Mouse (Mus musculus): ENCODE results near the gene Olfr1008.
A peak's percentile ranks its signal among the peaks of the same experiment; 100 is the strongest.
"Not testable (repeated sequence)": the region's sequence is repeated elsewhere in the genome, so short reads cannot be mapped to it uniquely, and the experiment has no call there.

Olfr1008 gene

DNA sequence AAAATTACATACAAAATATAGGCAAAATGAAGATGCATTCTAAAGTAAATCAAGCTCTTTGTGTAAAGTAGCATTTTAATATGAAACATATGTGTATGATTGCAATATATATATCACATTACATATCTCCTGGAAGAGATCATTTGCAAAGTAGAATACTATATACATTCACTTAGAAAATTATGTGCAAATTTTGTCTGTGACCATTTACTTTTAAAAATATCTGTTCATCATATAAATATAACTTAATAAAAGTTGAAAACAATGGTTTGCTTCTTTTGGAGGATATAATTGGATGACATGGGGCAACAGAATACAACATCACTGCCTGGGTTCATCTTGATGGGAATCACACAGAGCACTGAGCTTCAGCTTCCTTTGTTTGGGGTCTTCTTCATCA, at the start of gene Olfr1008:
Gene Olfr1008, plus strand, starts transcription at position 301 of the 400 bp plus-strand sequence.
- no peak for DNase-seq (ENCODE audit: inconsistent age in 2 of 2, low spot score in 1 of 2)

DNA sequence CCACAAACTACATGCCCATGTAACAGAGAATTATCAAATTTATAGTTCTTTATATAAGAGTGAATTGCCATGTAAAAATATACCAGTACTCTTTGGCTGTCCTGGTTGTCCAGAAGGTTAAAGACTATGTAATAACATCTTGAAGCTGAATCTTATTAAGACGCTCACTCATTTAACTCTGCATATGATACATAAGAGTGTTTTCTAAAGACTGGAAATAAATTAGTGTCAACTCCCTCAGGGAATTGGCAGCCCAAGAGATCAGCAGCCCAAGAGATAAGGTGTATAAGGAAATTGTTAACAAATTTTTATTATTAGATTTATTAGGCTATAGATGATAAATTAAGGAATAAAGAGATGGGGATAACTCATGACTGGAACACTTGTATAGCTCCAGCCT, 38.6 kb upstream of the Olfr1008 start, which contains the start of gene Olfr1002:
Gene Olfr1002, minus strand, starts transcription at position 101 of the 400 bp plus-strand sequence.
- no peak for DNase-seq (ENCODE audit: inconsistent age in 2 of 2, low spot score in 1 of 2)

DNA sequence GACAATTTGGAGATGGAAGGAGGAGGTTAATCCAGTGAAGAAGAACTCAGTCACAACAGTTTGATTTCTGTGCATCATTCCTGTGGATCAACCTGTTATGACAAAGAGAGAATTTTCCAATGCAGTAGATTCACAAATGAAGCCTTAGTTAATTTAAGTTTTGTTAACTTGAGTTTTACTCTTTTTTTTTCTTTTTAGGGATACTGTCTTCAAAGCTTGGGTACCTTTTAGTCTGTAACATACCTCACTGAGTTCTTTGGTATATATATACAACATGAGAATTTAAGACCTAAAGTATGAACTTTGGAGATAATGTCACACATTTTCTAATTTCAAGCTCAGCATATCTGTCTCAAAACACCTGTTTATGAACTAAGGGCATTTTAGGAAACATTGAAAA, 24.9 kb upstream of the Olfr1008 start, which contains the start of gene Olfr154:
Gene Olfr154, minus strand, starts transcription at position 101 of the 400 bp plus-strand sequence.
- DNase-seq (ENCODE audit: inconsistent age in 2 of 2, low spot score in 1 of 2): not testable (repeated sequence)

DNA sequence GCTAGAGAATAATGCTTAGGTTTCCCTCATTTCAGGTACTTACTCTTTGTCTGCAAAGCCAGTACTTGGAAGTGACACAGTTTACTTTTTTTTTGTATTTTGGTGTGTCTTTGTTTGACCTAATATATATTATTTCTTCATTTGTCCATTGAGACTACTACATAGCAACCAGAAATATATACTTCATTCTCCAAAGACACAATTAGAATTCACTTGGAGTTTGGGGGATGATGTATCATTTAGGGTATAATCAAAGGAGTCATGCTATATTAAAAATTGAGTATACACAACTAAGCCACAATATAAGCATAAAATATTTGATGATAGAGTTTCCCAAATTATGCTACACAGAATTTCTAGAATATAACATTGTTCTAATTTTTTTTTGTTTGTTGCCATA, 10.6 kb upstream of the Olfr1008 start, which contains the start of gene Olfr1006:
Gene Olfr1006, minus strand, starts transcription at position 101 of the 400 bp plus-strand sequence.
- DNase-seq (ENCODE audit: inconsistent age in 2 of 2, low spot score in 1 of 2): no peak

DNA sequence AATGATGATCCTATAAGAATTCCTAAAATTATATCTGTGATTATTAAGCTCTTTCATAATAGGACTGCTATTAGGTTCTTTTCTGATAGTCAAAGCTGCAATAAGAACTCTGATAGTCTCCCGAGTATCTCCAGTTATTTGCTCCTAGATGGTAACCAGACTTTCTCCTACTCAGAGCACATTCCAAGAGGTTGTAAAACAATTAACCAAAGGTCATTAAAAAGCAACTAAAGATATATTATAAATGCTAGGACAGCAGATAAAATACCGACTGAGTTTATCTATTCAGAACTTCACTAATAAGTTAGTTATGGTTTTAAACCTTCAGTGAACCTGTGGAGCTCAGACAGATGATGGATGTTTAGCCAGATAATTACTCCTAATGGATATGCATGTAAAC, 21.4 kb downstream of the Olfr1008 start:
- DNase-seq (ENCODE audit: inconsistent age in 2 of 2, low spot score in 1 of 2): not testable (repeated sequence)

DNA sequence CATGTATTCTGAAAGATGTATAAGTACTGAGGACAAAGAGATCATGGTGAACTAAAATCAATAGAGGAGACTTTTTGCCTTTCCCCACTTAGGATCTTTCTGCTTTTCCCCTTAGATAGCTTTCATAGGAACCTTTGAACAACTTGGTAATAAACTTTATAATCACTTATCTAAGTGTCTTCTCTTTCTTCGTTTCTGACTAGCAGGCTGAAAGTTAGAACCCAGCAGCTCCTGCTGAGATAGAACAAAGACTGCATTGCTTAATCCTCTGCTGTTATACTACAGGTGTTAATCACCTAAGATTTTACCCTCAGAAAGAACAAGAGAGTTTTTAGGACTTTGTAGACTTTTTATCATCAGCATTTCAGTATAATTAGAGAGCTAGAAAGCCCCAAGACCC, 21.9 kb downstream of the Olfr1008 start:
- no peak for DNase-seq (ENCODE audit: inconsistent age in 2 of 2, low spot score in 1 of 2)

DNA sequence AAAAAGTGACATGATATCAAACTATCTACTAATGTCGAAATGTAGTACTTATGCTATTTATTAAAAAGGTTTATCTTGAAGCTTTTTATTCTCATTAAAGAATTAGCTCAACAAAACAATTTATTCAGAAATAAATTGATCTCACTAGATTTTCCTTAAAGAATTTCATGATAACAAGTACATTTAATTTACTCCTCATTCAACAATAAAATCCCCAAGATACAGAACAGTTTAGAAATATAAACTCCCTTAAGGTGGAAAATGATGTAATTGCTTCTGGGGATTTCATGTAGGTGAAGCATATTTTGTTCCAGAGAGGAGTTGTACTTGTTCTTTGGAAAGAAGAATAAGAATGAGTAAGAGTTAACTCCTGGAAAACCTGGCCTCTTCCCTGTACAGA, 25.9 kb downstream of the Olfr1008 start, which contains the start of gene Olfr1009:
Gene Olfr1009, plus strand, starts transcription at position 301 of the 400 bp plus-strand sequence.
- no peak for DNase-seq (ENCODE audit: inconsistent age in 2 of 2, low spot score in 1 of 2)

DNA sequence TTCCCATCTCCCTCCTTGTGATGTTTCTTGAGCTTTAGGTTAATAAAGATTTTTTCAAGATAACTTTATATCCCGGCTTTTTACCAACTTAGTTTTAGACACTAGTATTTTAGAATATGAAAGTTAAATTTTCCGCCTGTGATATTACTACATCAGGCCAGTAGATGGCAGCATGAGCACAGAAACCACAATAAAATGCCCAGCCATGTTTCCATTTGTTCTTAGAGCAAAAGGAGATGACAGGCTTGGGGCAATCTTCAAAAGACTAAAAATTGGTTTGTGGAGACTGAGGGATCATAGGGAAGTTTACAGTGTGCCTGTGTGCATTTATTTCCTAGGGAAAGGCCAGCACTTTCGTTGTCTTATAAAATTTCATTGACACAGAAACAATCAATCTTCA, 36.6 kb downstream of the Olfr1008 start:
- peak; percentile 8 to 46 for DNase-seq (ENCODE audit: inconsistent age in 2 of 2, low spot score in 1 of 2)
